Mouse (Mus musculus) liver, embryonic 16.5 days (tissue): Measurements from ENCODE around the gene AW011738. TPM values are rescaled to one million over a fixed set of nuclear protein-coding genes. Genes with fewer than 3 reads are reported as not detected.

Source experiments
- ATAC-seq: fragments of 200-750 bp; cut with Nextera tagmentation; 2 replicates; pipeline ENCODE4 v1.8.0; 2017; ENCODE audit warnings: low read depth, mild to moderate bottlenecking, moderate number of reproducible peaks, moderate library complexity
- H3K27ac ChIP-seq: fragments of 300-500 bp; sonication (generic); 2 replicates; pipeline ENCODE4 v1.5.1; 2014; ENCODE audit warnings: mild to moderate bottlenecking, low read length
- H3K27me3 ChIP-seq: fragments of 300-500 bp; sonication (generic); 2 replicates; pipeline ENCODE4 v1.6.1; 2014; ENCODE audit warnings: low read depth, low read length, mixed read lengths; ENCODE audit not compliant: control insufficient read depth, insufficient read depth
- H3K36me3 ChIP-seq: fragments of 300-500 bp; sonication (generic); 2 replicates; pipeline ENCODE4 v1.6.1; 2014; ENCODE audit warnings: mild to moderate bottlenecking; ENCODE audit not compliant: control insufficient read depth, insufficient read depth
- H3K4me1 ChIP-seq: fragments of 300-500 bp; sonication (generic); 2 replicates; pipeline ENCODE4 v1.6.1; 2014; ENCODE audit warnings: low read depth, low read length, mixed read lengths; ENCODE audit not compliant: control insufficient read depth
- H3K4me2 ChIP-seq: fragments of 300-500 bp; sonication (generic); 2 replicates; pipeline ENCODE4 v1.6.1; 2014; ENCODE audit warnings: low read depth, low read length, mixed read lengths
- H3K4me3 ChIP-seq: fragments of 300-500 bp; sonication (generic); 2 replicates; pipeline ENCODE4 v1.5.1; 2014; ENCODE audit warnings: low read depth, mild to moderate bottlenecking, low read length
- H3K9ac ChIP-seq: fragments of 300-500 bp; sonication (generic); 2 replicates; pipeline ENCODE4 v1.6.1; 2014; ENCODE audit warnings: low read depth, low read length
- H3K9me3 ChIP-seq: fragments of 300-500 bp; sonication (generic); replicated peaks from 2 replicates; pipeline ENCODE4 v1.6.1; 2016; ENCODE audit warnings: low read length; ENCODE audit not compliant: control insufficient read depth
- WGBS: fragments of 180-500 bp; shearing (Covaris S2); extraction: QIAGEN DNeasy Blood & Tissue Kit; methylation state at CpG from one replicate; pipeline ENCODE4 v1.1.7; 2014; ENCODE audit not compliant: insufficient replicate concordance; 5-methylcytosine and 5-hydroxymethylcytosine counted together
- microRNA-seq: library from miRNA; unstranded; fragments of <30 nt; microRNA quantifications from one replicate; pipeline ENCODE4, GENCODE M21; 2016
- polyA plus RNA-seq: library from polyadenylated mRNA; unstranded; fragments of >200 nt; fragmentation: Nextera tagmentation; extraction: Ambion mirVana; gene quantifications from 2 replicates; pipeline ENCODE4 v1.2.1, GENCODE M21; 2015

Gene AW011738
- polyA plus RNA-seq, 1 experiment from 2014 or later, result 1.2 TPM

GRCm38 (mm10) chr4:156251081-156251480 is 48.0 kb downstream of the AW011738 start:
- peak overlapping the region; percentile 92 for H3K27ac ChIP-seq
- peaks cover 57% of the 10 kb centered on the region for H3K4me1 ChIP-seq
- ATAC-seq, result no peak
- WGBS, result 70% methylated on average over 8 of the region's 8 CpGs
- no peaks in the 10 kb centered on the region for H3K9me3 ChIP-seq
- peaks cover 18% of the 10 kb centered on the region for H3K27me3 ChIP-seq
- peak overlapping the region; percentile 68 for H3K9ac ChIP-seq
- peaks cover 58% of the 10 kb centered on the region for H3K36me3 ChIP-seq
- H3K4me3 ChIP-seq, result peak overlapping the region; percentile 43
- H3K4me2 ChIP-seq, result peak overlapping the region; percentile 56

GRCm38 (mm10) chr4:156252140-156252539 is 49.0 kb downstream of the AW011738 start:
- no peaks in the 10 kb centered on the region for H3K9me3 ChIP-seq
- ATAC-seq, result peak; percentile 45
- peak overlapping the region; percentile 68 for H3K9ac ChIP-seq
- 11% methylated on average over 7 of the region's 7 CpGs for WGBS
- peak overlapping the region; percentile 92 for H3K27ac ChIP-seq
- peaks cover 18% of the 10 kb centered on the region for H3K27me3 ChIP-seq
- peaks cover 48% of the 10 kb centered on the region for H3K36me3 ChIP-seq
- peaks cover 57% of the 10 kb centered on the region for H3K4me1 ChIP-seq
- peak overlapping the region; percentile 43 for H3K4me3 ChIP-seq
- peak overlapping the region; percentile 56 for H3K4me2 ChIP-seq

- Histone ChIP-seq H3K27me3 (peaks cover 18% of the 10 kb centered on the region), H3K36me3 (peaks cover 43% of the 10 kb centered on the region), H3K4me3 (peak overlapping the region; percentile 43), H3K27ac (peak overlapping the region; percentile 92), H3K4me1 (peaks cover 57% of the 10 kb centered on the region), H3K4me2 (peak overlapping the region; percentile 56), H3K9ac (peak overlapping the region; percentile 68), H3K9me3 (no peaks in the 10 kb centered on the region)
- ATAC-seq, result peak; percentile 5
- 16% methylated on average over 3 of the region's 3 CpGs for WGBS
Observed at GRCm38 (mm10) chr4:156252619-156253018, 49.5 kb downstream of the AW011738 start.

- Histone ChIP-seq H3K4me2 (peak overlapping the region; percentile 56), H3K9ac (peak overlapping the region; percentile 68), H3K27me3 (peaks cover 18% of the 10 kb centered on the region), H3K4me1 (peaks cover 57% of the 10 kb centered on the region), H3K36me3 (peaks cover 39% of the 10 kb centered on the region), H3K9me3 (no peaks in the 10 kb centered on the region), H3K4me3 (peak overlapping the region; percentile 43), H3K27ac (peak overlapping the region; percentile 92)
- ATAC-seq, result peak; percentile 91
- WGBS, result 18% methylated on average over 7 of the region's 7 CpGs
Observed at GRCm38 (mm10) chr4:156253043-156253442, 49.9 kb downstream of the AW011738 start.

- peak; percentile 58 for ATAC-seq
- H3K4me3 ChIP-seq, result peak overlapping the region; percentile 61
- H3K9ac ChIP-seq, result peak overlapping the region; percentile 81
- H3K36me3 ChIP-seq, result peaks cover 24% of the 10 kb centered on the region
- peak overlapping the region; percentile 81 for H3K4me2 ChIP-seq
- H3K4me1 ChIP-seq, result peaks cover 51% of the 10 kb centered on the region
- H3K9me3 ChIP-seq, result no peaks in the 10 kb centered on the region
- WGBS, result 2% methylated on average over 30 of the region's 30 CpGs
- H3K27me3 ChIP-seq, result peaks cover 18% of the 10 kb centered on the region
- peak overlapping the region; percentile 97 for H3K27ac ChIP-seq
Observed at GRCm38 (mm10) chr4:156254361-156255077, 51.4 kb downstream of the AW011738 start.

Small RNA genes within 50 kb of the gene (microRNA-seq; reads per million reads assigned to microRNA genes)
- not detected for gene Mir7658

Other genes starting within 250 kb of the AW011738 start
- 57.4 and 60.0 TPM in 2 replicates for gene C1qtnf12, start 241.0 kb upstream of the AW011738 start, polyA plus RNA-seq
- gene B3galt6, start 210.7 kb upstream of the AW011738 start, polyA plus RNA-seq, result 3.3 and 3.6 TPM in 2 replicates
- 73.2 and 78.7 TPM in 2 replicates for gene Sdf4, start 210.4 kb upstream of the AW011738 start, polyA plus RNA-seq
- 0.22 and 0.37 TPM in 2 replicates for gene Tnfrsf4, start 189.5 kb upstream of the AW011738 start, polyA plus RNA-seq
- 0.58 and 0.68 TPM in 2 replicates for gene Tnfrsf18, start 177.1 kb upstream of the AW011738 start, polyA plus RNA-seq
- gene Ttll10, start 143.9 kb upstream of the AW011738 start, polyA plus RNA-seq, result 0.29 and 0.33 TPM in 2 replicates
- gene 9430015G10Rik, start 93.3 kb upstream of the AW011738 start, polyA plus RNA-seq, result 11.4 and 13.4 TPM in 2 replicates
- 0.06 and 0.09 TPM in 2 replicates for gene Rnf223, start 72.8 kb upstream of the AW011738 start, polyA plus RNA-seq
- 6.7 and 7.7 TPM in 2 replicates for gene Agrn, start 5.8 kb upstream of the AW011738 start, polyA plus RNA-seq
- gene Isg15, start 2.5 kb upstream of the AW011738 start, polyA plus RNA-seq, result 6.1 and 6.9 TPM in 2 replicates
- gene Perm1, start 12.6 kb downstream of the AW011738 start, polyA plus RNA-seq, result 0.14 and 0.40 TPM in 2 replicates
- gene Plekhn1, start 31.6 kb downstream of the AW011738 start, polyA plus RNA-seq, result 3.8 and 4.1 TPM in 2 replicates
- 36.0 and 36.2 TPM in 2 replicates for gene Noc2l, start 32.7 kb downstream of the AW011738 start, polyA plus RNA-seq
- 36.4 and 37.7 TPM in 2 replicates for gene Samd11, start 52.4 kb downstream of the AW011738 start, polyA plus RNA-seq
- not detected in 2 replicates for gene Vmn2r-ps159, start 127.8 kb downstream of the AW011738 start, polyA plus RNA-seq